Mouse (Mus musculus): ENCODE data around the gene Ptger2. TPM values are rescaled to one million over a fixed set of nuclear protein-coding genes. Genes with fewer than 3 reads are reported as not detected.
A peak's percentile ranks its signal among the peaks of the same experiment; 100 is the strongest.
"Not testable (repeated sequence)": the region's sequence is repeated elsewhere in the genome, so short reads cannot be mapped to it uniquely, and the experiment has no call there.

Ptger2 gene
- 1.1 and 2.2 TPM in 2 replicates for total RNA-seq (2021)
- long read RNA-seq, experiment 1, partial matches to known transcripts, result 0 of 3 reads
- long read RNA-seq, experiment 1, other reads (novel, unspliced or antisense), result 1 of 3 reads
- long read RNA-seq, experiment 2, partial matches to known transcripts, result 0 of 1 reads
- long read RNA-seq, experiment 2, other reads (novel, unspliced or antisense), result 0 of 1 reads

DNA sequence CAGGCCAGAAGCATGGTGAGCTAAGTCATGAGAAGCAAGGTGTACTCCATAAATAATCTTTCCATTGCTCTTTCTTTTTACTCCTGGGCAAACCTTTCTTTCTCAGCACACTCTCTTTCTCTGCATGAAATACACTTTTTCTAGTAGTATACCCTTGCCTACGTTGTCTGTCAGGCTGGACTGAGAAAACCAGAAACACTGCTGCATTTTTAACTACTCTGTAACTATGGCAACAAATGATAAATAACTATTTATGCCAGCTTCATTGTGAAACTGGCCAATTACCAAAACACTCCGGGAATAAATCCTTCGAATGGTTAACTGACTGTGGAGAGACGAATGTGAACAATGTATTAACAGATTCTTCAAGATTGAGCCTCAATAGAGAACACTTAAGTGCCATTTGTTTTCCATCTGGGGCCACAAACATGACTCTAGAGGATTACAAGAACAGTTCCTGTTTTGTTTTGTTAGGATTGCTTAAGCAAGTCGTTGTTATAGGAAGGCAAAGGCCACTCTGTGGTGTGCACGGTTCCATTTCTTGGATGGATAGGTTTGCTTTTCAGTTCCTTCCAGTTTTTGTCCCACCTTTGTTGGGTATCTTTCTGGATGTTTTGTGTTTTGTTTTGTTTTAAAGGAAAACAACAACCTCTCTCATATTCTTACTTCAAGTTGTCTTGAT, at the start of gene Ptger2:
Gene Ptger2, plus strand, starts transcription at position 522 of the 682 bp plus-strand sequence.
- DNase-seq, result not testable (repeated sequence)

DNA sequence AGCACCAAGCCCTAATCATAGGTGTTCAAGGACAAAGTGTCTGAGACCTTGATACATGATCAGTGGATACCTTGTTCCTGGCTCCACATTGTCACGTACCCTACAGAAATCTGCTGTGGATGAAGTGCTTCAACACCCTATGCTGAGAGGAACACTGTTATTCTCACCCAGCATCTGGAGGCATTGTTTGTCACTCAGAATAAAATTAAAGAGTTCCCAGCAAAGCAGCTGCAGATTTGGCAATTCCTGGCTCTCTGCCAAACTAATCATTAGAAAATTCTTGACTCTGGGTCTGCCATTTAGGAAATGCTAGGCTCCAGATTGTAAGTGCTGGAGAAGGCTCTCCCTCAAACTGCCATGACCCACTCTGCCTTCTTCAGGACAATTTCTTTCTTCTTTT, 27.2 kb upstream of the Ptger2 start:
- DNase-seq, result no peak

DNA sequence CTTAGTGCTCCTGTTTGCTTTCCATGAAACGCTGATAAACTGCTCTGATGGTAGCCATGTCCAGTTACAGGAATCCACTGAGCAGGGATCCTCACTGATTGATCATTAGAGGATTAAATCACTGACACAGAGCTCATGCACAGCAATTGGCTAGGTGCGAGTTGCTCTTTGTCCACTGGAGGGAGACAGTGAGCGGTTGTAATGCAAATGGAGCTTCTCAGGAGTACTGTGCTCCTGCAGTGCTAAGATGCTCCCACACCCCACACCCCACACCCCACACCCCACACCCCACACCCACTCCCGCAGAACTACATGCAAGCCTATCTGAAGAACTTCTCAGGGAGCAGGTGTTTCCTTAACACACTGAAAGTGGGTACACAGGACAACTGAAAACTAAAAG, 10.7 kb upstream of the Ptger2 start:
- peak; percentile 71 for DNase-seq

DNA sequence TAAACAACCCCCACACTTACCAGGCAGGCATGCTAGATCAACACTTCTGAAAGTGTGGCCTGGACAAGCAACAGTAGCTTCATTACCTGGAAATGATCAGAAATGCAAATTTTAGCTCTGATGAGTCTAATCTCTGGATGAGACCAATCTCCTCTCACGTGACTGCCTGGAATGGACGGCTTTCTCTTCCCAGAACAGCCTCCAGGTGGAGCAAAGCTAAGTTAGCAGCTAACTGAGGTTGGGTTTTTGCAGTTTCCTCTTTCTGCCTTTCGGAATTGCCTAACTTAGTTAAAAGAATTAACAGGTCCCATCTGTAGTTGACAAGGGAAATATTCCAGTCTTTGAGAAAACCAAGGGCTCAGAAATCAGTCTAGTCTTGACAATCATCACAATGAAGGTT, 8.1 kb upstream of the Ptger2 start:
- peak; percentile 33 for DNase-seq

DNA sequence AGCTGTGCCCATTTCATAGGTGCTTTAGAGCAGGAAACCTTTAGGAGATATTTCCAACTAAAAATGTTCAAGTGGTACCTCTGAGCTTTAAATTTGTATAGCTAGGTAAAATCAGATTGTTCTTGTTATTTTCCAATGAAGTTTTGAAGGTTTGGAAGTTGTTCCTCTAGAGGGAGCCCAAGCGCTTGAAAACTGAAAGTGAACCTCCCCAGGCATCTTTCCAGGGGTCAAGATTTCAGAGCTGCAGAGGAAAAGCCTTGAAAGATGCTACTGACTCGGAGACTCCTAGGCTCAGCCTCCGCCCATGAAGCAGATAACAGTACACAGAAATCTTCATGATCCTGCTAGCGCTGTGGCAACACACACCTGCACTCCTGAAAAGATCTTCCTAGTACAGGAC, 6.5 kb upstream of the Ptger2 start:
- peak; percentile 59 for DNase-seq

DNA sequence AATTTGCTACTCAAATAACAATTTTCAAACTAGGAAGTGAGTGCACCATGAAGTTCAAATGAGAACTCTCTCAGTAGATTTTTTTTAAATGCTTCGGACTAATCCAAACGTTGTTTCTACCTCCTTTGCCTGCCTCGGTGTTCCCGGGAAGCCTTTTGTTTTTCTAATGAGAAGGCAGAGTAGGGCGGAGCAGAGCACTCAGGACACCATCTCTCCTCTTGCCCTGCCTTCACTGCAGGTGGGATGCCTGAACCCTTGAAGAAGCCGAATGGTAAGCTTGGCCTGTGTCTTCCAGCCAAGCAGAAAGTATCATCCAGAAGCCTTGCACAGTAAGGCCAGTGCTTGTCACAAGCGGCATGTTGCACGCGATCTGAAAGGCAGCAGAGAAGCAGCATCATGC, 3.9 kb upstream of the Ptger2 start:
- DNase-seq, result no peak

DNA sequence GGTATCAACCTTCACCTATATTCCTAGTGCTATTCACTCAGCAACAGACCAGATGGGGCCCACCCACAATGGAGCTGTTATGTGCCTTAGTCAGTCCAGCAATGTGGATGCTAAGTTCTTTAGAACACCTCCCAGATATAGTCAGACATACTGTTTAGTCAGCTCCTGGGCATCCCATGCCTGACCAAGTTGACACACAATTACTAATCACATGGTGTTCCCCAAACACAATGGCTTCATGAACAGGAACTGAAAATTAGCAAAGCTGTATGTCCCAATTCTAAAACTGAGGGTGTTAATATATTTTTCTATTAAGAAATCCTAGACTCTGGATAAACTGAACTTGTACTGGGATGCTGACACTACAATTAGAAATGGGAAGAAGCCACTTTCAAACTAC, 1.7 kb upstream of the Ptger2 start:
- no peak for DNase-seq

DNA sequence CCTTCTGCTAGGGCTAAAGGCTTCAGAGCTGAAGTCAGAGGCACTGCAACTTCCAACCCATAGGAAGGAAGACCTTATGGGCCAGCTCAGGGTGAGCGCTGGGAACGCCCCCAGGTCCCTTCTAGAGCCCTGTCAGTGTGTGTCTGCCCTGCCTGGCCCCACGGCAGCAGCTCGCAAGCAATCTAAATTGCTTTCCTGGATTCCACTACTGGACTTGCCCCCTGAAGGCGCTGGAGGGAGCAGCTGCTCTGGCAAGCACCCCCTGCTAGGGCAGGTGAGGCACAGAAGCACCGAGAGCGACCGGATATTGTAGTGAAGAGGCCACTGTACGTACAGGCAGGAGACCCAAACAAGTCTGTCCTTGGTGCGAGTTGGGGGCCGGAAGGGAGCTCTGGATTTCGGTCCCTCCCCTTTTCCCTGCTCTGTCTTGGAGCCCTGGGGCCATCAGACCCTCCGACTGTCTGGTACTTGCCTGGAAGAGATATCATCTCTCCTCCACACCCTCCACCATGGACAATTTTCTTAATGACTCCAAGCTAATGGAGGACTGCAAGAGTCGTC, 541 bp downstream of the Ptger2 start:
- DNase-seq, result peak; percentile 27

DNA sequence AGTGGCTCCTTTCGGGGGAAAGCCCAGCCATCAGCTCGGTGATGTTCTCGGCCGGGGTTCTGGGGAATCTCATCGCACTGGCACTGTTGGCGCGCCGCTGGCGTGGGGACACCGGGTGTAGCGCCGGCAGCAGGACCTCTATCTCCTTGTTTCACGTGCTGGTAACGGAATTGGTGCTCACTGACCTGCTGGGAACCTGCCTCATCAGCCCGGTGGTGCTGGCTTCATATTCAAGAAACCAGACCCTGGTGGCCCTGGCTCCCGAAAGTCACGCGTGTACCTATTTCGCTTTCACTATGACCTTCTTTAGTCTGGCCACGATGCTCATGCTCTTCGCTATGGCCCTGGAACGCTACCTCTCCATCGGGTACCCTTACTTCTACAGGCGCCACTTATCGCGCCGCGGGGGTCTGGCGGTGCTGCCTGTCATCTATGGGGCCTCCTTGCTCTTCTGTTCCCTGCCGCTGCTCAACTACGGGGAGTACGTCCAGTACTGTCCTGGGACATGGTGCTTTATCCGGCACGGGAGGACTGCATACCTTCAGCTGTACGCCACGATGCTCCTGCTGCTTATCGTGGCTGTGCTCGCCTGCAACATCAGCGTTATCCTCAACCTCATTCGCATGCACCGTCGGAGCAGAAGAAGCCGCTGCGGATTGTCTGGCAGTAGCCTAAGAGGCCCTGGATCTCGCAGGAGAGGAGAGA, 1.2 kb downstream of the Ptger2 start:
- peak; percentile 9 for DNase-seq

DNA sequence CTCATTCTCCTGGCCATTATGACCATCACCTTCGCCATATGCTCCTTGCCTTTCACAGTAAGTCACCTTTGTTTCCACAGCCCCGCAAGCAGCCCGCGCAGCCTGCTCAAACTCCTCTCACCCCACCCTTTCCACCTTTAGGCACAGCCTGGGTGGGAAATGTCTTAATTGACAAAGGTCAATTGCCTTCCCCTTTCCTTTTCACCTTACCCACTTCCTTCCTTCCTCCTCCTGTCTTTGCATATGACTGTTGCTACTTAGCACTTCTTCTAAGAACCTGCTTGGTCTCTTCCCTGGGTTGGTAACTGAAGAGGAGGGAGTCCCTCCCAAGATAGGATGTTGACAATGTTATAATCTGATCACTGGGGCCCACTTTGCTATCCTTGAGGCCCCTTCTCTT, 1.8 kb downstream of the Ptger2 start:
- DNase-seq, result no peak

DNA sequence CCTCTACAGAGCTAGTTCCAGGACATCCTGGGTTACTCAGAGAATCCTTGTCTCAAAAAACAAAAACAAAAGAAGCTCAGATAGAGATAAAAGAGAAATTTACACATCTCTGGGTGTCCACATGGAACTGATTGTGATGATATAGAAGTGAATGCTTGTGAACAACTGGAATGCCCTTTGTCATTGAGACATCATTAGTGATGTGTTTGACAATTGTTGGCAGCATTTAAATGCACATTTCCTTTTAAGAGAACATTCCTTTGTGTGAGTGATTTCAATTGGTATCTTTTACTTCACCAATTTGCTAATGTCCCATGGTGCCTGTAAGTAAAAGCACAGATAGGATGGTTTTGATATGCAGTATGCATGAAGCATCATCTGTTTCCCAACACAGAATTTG, 6.3 kb downstream of the Ptger2 start:
- DNase-seq, result no peak

DNA sequence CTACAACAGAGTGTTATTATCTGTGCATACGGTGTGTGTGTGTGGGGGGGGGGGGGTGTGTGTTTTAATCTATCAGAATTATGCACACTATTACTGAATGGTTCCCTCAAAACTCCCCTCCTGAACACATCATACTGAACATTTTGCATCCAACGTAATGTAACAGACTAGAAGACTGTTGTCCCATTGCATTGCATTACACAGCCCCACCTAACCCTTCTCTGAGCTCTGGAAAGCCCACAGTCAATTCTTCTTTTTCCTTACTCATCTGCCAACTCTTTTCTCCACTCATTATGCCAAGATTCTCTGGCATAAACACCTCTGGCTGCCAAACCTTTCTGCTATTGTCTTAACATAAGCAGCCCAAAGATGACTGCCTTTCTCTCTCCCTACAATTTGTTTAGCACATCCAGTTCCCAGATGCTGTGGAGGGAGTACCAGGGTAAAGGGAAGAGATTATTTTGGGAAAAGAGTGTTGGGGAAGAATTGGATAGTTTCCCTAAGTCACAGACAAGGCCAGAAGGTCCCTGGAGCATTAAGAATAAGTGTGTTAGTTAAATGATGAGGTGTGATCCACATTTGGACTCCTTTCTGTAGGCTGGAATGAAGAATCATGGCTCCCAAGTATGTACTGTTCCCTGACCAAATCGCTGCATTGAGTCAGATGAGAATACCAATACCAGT, 12.2 kb downstream of the Ptger2 start:
- DNase-seq, result no peak

DNA sequence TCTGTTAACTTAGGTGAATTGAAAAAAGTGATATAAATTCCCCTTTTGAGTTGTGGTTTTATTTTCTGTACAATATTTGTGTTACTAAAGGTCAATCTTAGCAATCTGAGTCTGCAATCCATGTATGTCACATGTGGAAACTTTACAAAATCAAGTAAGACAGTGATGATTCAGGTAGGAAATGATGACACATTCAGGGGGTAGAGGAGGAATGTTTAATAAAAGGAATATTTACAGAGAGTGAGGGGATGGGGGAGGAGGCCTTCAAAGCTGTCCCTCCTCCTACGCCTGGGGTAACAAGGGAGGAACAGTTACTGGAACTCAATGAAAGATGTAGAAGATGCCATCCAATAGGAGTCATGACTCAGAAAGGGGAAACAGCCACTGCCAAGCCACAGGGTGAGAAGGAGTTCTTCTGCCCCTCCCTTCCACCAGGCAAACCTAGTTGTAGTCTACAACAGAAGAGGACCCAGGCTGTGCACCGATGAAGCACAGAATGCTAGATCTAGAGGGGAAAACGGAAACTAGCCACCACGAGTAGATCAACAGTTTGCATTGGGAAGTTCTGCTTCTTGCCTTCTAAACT, 17.8 kb downstream of the Ptger2 start:
- DNase-seq, result no peak

DNA sequence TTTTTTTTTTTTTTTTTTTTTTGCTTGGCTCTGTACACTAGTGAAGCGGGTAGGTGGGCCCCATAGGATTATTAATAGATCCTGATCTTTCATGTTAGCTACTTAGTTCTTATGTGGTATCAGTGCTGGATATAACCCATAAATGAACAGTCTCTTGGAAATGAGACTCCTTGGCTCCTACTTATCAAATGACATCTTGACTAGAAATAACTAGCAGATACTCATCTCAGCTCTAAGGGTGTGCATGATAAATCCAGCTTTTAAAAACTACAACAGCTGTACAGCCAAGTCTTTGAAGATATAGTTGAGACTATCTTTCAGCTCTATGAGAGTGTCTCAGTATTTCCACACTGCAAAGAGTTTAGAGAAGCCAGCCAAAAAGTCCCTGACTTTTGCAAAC, 21.2 kb downstream of the Ptger2 start:
- DNase-seq, result no peak

DNA sequence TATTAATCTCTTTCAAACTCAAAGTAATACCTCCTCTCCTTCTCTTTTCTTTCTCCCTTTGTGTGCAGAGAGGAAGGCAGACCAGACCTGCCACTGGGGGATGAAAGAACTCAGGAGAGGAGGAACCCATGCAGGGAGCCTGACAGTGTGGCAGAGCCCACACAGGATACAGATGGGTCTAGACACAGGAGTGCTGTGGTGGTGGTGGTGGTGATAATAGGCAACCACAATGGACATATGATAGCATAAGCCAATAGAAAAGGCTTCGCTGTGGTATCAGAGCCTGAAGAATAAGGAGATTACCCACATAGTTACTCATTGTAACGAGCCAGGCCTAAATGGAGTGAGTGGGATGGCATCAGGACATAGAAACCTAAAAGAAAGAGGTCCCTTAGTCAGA, 23.3 kb downstream of the Ptger2 start:
- no peak for DNase-seq

DNA sequence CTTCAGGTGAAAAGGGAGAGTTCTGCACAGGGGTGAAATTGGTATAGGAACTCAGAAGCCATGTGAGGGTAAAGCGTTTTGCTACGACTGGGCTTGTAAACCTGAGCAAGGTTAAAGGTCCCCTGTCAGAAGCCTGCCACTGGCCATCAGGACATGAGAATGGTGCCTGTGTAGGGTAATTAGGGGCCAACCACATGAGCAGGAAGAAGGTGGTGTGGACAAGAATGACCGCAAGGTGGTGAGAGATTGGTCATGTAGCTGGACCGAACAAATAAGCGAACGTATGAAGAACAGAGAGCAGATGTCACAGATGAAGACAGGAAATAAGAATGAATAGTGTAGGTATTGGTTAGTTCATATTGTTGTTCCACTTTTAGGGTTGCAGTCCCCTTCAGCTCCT, 23.7 kb downstream of the Ptger2 start:
- DNase-seq, result no peak

DNA sequence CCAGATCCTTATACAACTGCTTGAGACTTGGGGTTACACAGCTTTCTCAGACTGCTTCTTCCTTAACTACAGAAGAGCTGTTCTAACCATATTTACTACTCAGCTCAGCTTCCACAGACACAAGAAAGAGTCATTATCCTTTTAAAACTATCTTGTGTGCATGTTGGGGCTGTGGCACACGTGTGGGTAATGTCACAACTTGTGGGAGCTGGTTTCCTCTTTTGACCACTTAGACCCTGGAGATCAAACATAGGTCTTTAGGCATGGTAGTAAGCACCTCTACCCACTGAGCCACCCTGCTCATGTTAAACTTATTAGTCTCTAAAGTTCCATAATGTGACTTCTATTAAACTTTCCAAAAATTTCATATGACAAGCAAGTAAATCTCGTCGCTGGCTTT, 33.6 kb downstream of the Ptger2 start:
- no peak for DNase-seq

DNA sequence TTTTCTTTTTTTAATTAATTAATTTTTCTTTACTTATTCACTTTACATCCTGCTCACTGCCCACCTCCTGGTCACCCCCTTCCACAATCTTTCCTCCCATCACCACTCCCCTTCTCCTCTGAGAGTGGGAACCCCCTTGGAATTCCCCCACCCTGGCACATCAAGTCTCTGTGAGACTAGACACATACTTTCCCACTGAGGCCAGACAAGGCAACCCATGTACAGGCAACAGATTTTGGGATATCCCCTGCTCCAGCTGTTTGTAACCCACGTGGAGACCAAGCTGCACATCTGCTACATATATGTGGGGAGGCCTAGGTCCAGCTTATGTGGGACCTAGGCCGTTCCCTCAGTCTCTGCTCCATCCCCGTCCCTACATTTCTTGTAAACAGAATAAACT, 46.3 kb downstream of the Ptger2 start:
- no peak for DNase-seq

DNA sequence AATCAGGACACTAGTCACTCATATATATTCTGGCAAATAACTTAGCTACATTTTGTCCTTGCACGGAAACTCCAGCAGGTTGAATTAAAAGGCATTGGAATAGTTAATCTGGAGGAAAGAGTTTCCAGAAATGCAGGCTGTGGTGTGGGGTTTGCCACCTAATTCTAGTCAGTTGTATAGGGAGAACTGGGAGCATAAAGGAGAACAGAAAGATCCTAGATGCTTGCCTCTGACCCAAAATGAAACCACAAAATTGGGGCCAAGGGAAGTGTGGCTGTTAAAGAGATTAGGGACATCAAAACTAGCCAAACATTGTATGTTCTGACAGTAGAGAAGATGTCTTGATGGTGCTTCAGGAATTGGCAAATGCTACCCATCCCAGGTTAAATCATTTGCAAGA, 48.6 kb downstream of the Ptger2 start:
- DNase-seq, result no peak

DNA sequence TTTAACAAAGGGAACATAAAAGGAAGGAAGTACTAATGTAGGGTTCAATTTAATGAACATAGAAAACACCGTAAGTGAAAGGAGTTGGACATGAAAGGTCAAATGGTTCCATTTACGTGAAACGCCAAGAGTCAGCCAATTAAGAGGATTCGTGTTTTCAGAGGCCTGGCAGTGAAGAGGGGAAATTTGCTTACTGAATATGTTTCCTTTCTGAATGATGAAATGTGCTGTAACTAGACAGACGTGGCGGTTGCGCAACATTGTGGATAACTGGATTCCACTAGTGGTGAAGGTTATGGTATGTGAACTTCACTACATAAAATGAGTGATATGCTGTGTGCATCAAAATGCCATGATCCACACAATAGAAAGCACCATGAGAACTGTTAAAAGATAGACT, 50.1 kb downstream of the Ptger2 start:
- DNase-seq, result peak; percentile 9

DNA sequence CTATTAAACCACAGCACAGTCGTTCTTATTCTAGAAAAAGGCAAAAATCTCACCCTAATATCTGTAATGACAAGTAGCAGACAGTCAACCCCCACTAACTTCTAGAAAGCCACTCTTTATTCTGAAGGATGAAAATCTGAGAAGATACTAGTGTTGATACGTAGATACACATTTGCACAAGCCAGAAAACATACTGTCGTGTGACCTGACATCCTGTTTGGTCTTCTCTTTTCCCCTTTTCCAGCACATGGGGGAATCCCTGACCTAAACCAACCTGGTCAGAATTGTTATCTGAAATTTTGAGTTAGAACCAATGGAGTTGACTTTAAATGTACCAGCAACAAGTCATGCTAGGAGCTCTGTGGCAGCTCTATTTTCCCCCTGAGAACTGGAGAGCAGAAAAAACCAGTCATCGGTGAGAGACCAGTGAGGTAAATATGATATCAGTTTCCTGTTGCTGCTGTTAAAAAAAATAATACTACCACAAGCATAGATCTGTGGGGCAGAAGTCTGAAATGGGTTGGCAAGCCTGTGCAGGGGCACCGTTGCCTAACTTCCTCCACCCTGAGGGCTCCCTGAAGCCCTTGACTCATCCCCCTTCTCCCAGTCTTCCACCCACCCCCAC, 53.0 kb downstream of the Ptger2 start:
- DNase-seq, result no peak

DNA sequence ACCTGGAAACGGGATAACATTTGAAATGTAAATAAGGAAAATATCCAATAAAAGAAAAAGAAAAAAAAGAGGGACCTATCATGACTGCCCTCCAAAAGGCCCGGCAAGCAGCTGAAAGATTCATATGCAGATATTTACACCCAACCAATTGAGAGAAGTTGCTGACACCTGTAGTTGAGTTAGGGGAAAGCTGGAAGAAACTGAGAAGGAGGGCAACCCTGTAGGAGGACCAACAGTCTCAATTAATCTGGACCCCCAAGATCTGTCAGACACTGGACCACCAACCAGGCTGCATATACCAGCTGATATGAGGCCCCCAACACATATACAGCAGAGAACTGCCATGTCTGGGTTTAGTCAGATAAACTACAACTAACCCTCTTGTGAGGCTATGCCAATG, 60.1 kb downstream of the Ptger2 start:
- DNase-seq, result no peak

Measured in adrenal gland, postnatal 14 days (tissue).